Mouse (Mus musculus): ENCODE measurements around the gene Sfxn2.
A peak's percentile ranks its signal among the peaks of the same experiment; 100 is the strongest.
"Not testable (repeated sequence)": the region's sequence is repeated elsewhere in the genome, so short reads cannot be mapped to it uniquely, and the experiment has no call there.

The Sfxn2 gene

GRCm38 (mm10) chr19:46542750-46543149 lies 30.4 kb upstream of the Sfxn2 start:
- DNase-seq (ENCODE audit: low spot score), result no peak

GRCm38 (mm10) chr19:46547565-46547964 lies 25.6 kb upstream of the Sfxn2 start:
- no peak for DNase-seq (ENCODE audit: low spot score)

- DNase-seq (ENCODE audit: low spot score), result no peak
Measured at GRCm38 (mm10) chr19:46548110-46548509, 25.1 kb upstream of the Sfxn2 start.

- no peak for DNase-seq (ENCODE audit: low spot score)
Measured at GRCm38 (mm10) chr19:46550385-46550784, 22.8 kb upstream of the Sfxn2 start.

GRCm38 (mm10) chr19:46552496-46552895 lies 20.7 kb upstream of the Sfxn2 start:
- no peak for DNase-seq (ENCODE audit: low spot score)

GRCm38 (mm10) chr19:46553541-46553955 lies 19.6 kb upstream of the Sfxn2 start:
- DNase-seq (ENCODE audit: low spot score), result peak; percentile 28

GRCm38 (mm10) chr19:46558009-46558408 lies 15.2 kb upstream of the Sfxn2 start:
- no peak for DNase-seq (ENCODE audit: low spot score)

GRCm38 (mm10) chr19:46558631-46559030 lies 14.5 kb upstream of the Sfxn2 start:
- DNase-seq (ENCODE audit: low spot score), result no peak

- DNase-seq (ENCODE audit: low spot score), result peak; percentile 93
Measured at GRCm38 (mm10) chr19:46562132-46562531, 11.0 kb upstream of the Sfxn2 start.

- no peak for DNase-seq (ENCODE audit: low spot score)
Measured at GRCm38 (mm10) chr19:46562581-46563515, 10.3 kb upstream of the Sfxn2 start.

GRCm38 (mm10) chr19:46563603-46564002 lies 9.6 kb upstream of the Sfxn2 start:
- DNase-seq (ENCODE audit: low spot score), result no peak

- DNase-seq (ENCODE audit: low spot score), result no peak
Measured at GRCm38 (mm10) chr19:46564043-46564462, 9.1 kb upstream of the Sfxn2 start.

- DNase-seq (ENCODE audit: low spot score), result not testable (repeated sequence)
Measured at GRCm38 (mm10) chr19:46571211-46571877, 1.8 kb upstream of the Sfxn2 start.

GRCm38 (mm10) chr19:46571878-46572244 lies 1.3 kb upstream of the Sfxn2 start:
- DNase-seq (ENCODE audit: low spot score), result no peak

- no peak for DNase-seq (ENCODE audit: low spot score)
Measured at GRCm38 (mm10) chr19:46572548-46572947, 617 bp upstream of the Sfxn2 start.

- no peak for DNase-seq (ENCODE audit: low spot score)
Measured at GRCm38 (mm10) chr19:46573990-46574389, 825 bp downstream of the Sfxn2 start.

- DNase-seq (ENCODE audit: low spot score), result no peak
Measured at GRCm38 (mm10) chr19:46575196-46575595, 2.0 kb downstream of the Sfxn2 start.

- DNase-seq (ENCODE audit: low spot score), result peak; percentile 89
Measured at GRCm38 (mm10) chr19:46587823-46588508, 14.8 kb downstream of the Sfxn2 start.

- DNase-seq (ENCODE audit: low spot score), result no peak
Measured at GRCm38 (mm10) chr19:46591575-46591974, 18.4 kb downstream of the Sfxn2 start.

GRCm38 (mm10) chr19:46592751-46593439 lies 19.7 kb downstream of the Sfxn2 start:
- no peak for DNase-seq (ENCODE audit: low spot score)

GRCm38 (mm10) chr19:46598187-46598586 lies 25.0 kb downstream of the Sfxn2 start:
- no peak for DNase-seq (ENCODE audit: low spot score)

GRCm38 (mm10) chr19:46598720-46599252 lies 25.6 kb downstream of the Sfxn2 start, which contains the start of gene Wbp1l:
TSS of gene Wbp1l (plus strand) at chr19:46599084.
- peak; percentile 100 for DNase-seq (ENCODE audit: low spot score)
